Mouse (Mus musculus) liver, adult 2 months (tissue): Measurements from ENCODE around the gene Pik3ap1. TPM values are rescaled to one million over a fixed set of nuclear protein-coding genes. Genes with fewer than 3 reads are reported as not detected.
"Not testable (repeated sequence)": the region's sequence is repeated elsewhere in the genome, so short reads cannot be mapped to it uniquely, and the experiment has no call there.

Experiments used
- DNase-seq: peaks from one replicate; pipeline ENCODE4 v3.0.0-alpha.2; 2011; ENCODE audit warnings: low read depth, low spot score; ENCODE audit errors: extremely low read depth
- H3K27ac ChIP-seq: fragments of 200-500 bp; replicated peaks from 2 replicates; pipeline ENCODE4 v1.5.1; 2012; ENCODE audit warnings: low read depth, mild to moderate bottlenecking, control low read depth, inconsistent platforms, low read length; ENCODE audit not compliant: insufficient read depth
- H3K27me3 ChIP-seq: fragments of 200-500 bp; 2 replicates; pipeline ENCODE4 v1.6.1; 2012; ENCODE audit warnings: mild to moderate bottlenecking, moderate library complexity, low read length, inconsistent platforms; ENCODE audit not compliant: control insufficient read depth, insufficient read depth
- H3K36me3 ChIP-seq: fragments of 200-500 bp; 2 replicates; pipeline ENCODE4 v1.6.1; 2012; ENCODE audit warnings: low read length, inconsistent platforms; ENCODE audit not compliant: control insufficient read depth, insufficient read depth
- H3K4me1 ChIP-seq: fragments of 200-500 bp; 2 replicates; pipeline ENCODE4 v1.6.1; 2011; ENCODE audit warnings: low read length; ENCODE audit not compliant: control insufficient read depth, insufficient read depth
- H3K4me3 ChIP-seq: fragments of 200-500 bp; 2 replicates; pipeline ENCODE4 v1.5.1; 2011; ENCODE audit warnings: low read depth, mild to moderate bottlenecking, control low read depth, low read length, moderate library complexity; ENCODE audit not compliant: insufficient read depth
- H3K79me2 ChIP-seq: fragments of 200-500 bp; 2 replicates; pipeline ENCODE4 v1.6.1; 2012; ENCODE audit warnings: inconsistent platforms, mild to moderate bottlenecking, low read length, moderate library complexity; ENCODE audit not compliant: control insufficient read depth, insufficient read depth
- H3K9ac ChIP-seq: fragments of 200-500 bp; 2 replicates; pipeline ENCODE4 v1.6.1; 2012; ENCODE audit warnings: low read depth, mild to moderate bottlenecking, control low read depth, inconsistent platforms, low read length
- CTCF ChIP-seq: fragments of 200-500 bp; IDR thresholded peaks from 2 replicates; pipeline ENCODE4 v1.5.1; 2011; ENCODE audit warnings: low read depth, low read length, control low read depth
- POLR2A ChIP-seq: fragments of 200-500 bp; IDR thresholded peaks from 2 replicates; pipeline ENCODE4 v1.6.1; 2011; ENCODE audit warnings: low read length, control low read depth; ENCODE audit not compliant: insufficient read depth; ENCODE audit errors: extremely low read depth
- WGBS: fragments of 180-500 bp; shearing (Covaris S2); methylation state at CpG from one replicate; pipeline ENCODE4 v1.1.7; 2018; 5-methylcytosine and 5-hydroxymethylcytosine counted together
- polyA plus RNA-seq: library from polyadenylated mRNA; depleted of rRNA; stranded (reverse); fragments of >200 nt; gene quantifications from 2 replicates; pipeline ENCODE4 v1.2.3, GENCODE M21; 2012
- total RNA-seq: library from RNA; depleted of rRNA; stranded (reverse); fragments of >200 nt; gene quantifications from 2 replicates; pipeline ENCODE4 v1.2.3, GENCODE M21; 2014

Gene Pik3ap1
- total and polyA plus RNA-seq, 2 experiments, result 21.7 to 31.9 TPM

DNA sequence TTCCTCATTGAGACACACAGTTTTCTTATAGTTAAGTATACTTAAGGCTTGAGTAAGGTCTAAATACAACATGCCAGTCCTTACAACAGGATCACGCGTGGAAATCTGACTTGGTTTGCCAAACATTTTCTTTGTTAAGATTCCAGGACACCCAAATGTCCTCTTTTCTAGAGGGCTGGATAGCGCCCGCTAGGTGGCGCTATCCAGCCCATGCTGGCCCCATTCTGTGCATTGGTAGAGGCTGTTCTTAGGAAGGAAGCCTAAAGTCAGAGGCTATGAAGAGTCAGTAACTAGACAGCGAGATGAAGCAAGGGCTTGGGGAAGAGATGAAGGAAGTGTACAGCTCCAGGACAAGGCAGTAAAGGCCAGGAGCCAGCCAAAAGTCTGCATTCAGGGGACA lies 71.2 kb downstream of the Pik3ap1 start:
- Histone ChIP-seq H3K36me3 (peaks cover 22% of the 10 kb centered on the region), H3K79me2 (no peaks in the 10 kb centered on the region; the same call in 1 of the 2 replicates), H3K9ac (no peak overlapping the region), H3K27me3 (no peaks in the 10 kb centered on the region), H3K4me3 (no peak overlapping the region), H3K27ac (no peak overlapping the region), H3K4me1 (no peaks in the 10 kb centered on the region)
- peak; percentile 32 for DNase-seq
- WGBS, result 15% methylated on average over 6 of the region's 6 CpGs
- TF ChIP-seq POLR2A, result no peak
- peak; percentile 52 for TF ChIP-seq CTCF

GRCm38 (mm10) chr19:41312587-41312986 lies 72.3 kb downstream of the Pik3ap1 start:
- not testable (repeated sequence) for DNase-seq, H3K79me2 ChIP-seq, H3K27me3 ChIP-seq, H3K4me1 ChIP-seq, H3K27ac ChIP-seq, H3K4me3 ChIP-seq, H3K9ac ChIP-seq
- WGBS, result 91% methylated on average over 8 of the region's 8 CpGs
- H3K36me3 ChIP-seq, result peaks cover 28% of the 10 kb centered on the region

DNA sequence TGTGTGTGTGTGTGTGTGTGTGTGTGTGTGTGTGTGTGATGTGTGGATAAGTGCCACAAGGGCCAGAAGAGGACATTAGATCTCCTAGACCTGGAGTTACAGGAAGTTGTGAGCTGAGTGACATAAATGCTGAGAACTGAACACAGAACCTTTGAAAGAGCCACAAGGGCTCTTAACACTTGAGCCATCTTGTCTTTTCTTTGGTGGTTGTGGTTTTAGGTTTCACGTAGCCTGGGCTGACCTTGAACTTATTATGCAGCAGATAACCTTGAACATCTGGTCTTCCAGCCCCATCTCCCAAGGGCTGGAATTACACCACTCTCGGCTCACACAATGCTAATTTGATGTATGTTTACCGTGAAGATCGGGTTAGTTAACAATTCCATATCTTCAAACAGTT lies 72.9 kb downstream of the Pik3ap1 start:
- 62% methylated on average over 4 of the region's 4 CpGs for WGBS
- no peaks in the 10 kb centered on the region for H3K4me1 ChIP-seq
- no peaks in the 10 kb centered on the region for H3K27me3 ChIP-seq
- H3K9ac ChIP-seq, result no peak overlapping the region
- DNase-seq, result no peak
- no peaks in the 10 kb centered on the region; the same call in 1 of the 2 replicates for H3K79me2 ChIP-seq
- no peak overlapping the region for H3K4me3 ChIP-seq
- H3K27ac ChIP-seq, result no peak overlapping the region
- no peak for TF ChIP-seq CTCF
- TF ChIP-seq POLR2A, result no peak
- H3K36me3 ChIP-seq, result peaks cover 28% of the 10 kb centered on the region

DNA sequence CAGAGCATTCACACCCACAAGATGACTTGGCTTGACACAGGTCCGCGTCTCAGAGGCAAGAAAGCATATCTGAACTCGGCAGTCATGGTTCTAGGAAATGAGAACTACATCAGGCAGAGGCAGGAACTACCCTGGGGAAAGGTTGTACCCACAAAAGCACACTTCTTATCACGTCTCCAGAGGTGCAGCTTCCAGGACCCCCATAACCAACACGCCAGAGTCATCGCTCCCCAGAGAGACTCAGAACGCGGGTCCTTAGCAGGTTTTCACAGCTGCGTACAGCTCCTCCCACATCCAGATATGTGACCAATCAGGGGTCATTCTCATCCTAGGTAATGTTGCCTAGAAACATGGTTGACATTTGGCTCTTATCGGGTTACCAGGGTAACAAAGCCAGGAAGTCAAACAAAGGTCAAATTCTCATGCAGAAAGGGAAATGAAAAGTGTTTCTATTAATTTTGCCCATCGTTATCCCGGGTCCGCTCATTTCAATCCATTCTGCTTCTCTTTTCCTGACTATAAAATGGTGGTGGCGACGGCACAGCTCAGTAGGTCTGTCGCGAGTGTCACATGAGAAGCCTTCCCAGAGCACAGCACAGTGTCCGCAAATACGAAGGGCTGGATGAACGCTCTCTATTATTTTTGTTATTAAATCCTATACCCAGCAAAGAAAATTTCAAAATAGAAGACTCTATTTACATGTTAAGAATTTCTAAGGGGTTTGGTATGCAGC lies 73.8 kb downstream of the Pik3ap1 start:
- Histone ChIP-seq H3K9ac (no peak overlapping the region), H3K27me3 (no peaks in the 10 kb centered on the region), H3K4me1 (no peaks in the 10 kb centered on the region), H3K27ac (no peak overlapping the region), H3K36me3 (peaks cover 27% of the 10 kb centered on the region), H3K4me3 (no peak overlapping the region), H3K79me2 (no peaks in the 10 kb centered on the region; the same call in 1 of the 2 replicates)
- WGBS, result 49% methylated on average over 20 of the region's 20 CpGs
- no peak for DNase-seq
- TF ChIP-seq CTCF, result no peak
- no peak for TF ChIP-seq POLR2A

- Histone ChIP-seq H3K27me3 (no peaks in the 10 kb centered on the region), H3K9ac (no peak overlapping the region), H3K27ac (no peak overlapping the region), H3K79me2 (no peaks in the 10 kb centered on the region; the same call in 1 of the 2 replicates), H3K4me3 (no peak overlapping the region), H3K4me1 (no peaks in the 10 kb centered on the region), H3K36me3 (peaks cover 27% of the 10 kb centered on the region)
- DNase-seq, result no peak
- WGBS, result 94% methylated on average over 3 of the region's 3 CpGs
- TF ChIP-seq POLR2A, result no peak
These were observed 81.0 kb downstream of the Pik3ap1 start for GRCm38 (mm10) chr19:41303933-41304332.

DNA sequence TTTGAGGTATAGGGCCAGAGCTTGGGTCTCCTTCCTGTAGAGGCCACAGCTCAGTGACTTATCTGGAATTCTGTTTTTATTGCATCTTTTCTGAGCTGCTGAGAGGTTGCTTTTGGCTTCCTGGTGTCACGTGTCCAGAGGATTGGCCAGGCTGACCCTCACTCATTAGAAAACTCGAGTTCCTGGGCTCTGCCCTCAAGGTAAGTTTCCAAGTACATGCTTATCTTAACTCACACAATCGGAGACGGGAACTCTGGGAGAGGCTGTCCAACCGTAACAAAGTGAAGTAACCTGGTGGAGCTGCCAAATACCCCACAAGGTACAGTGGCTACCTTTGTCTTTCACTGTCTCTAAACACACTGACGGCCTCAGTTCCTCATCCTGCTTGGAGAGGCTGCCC lies 81.5 kb downstream of the Pik3ap1 start:
- no peaks in the 10 kb centered on the region; the same call in 1 of the 2 replicates for H3K79me2 ChIP-seq
- H3K4me3 ChIP-seq, result no peak overlapping the region
- peaks cover 26% of the 10 kb centered on the region for H3K36me3 ChIP-seq
- H3K27me3 ChIP-seq, result no peaks in the 10 kb centered on the region
- DNase-seq, result no peak
- WGBS, result 76% methylated on average over 6 of the region's 6 CpGs
- H3K9ac ChIP-seq, result no peak overlapping the region
- no peaks in the 10 kb centered on the region for H3K4me1 ChIP-seq
- TF ChIP-seq CTCF, result no peak
- no peak for TF ChIP-seq POLR2A
- no peak overlapping the region for H3K27ac ChIP-seq
